Mouse (Mus musculus) C2C12 (cell line): Measurements from ENCODE around the gene Csf2rb.

Source experiments
- CEBPB ChIP-seq: IDR thresholded peaks from one replicate; pipeline ENCODE4 v1.6.1; 2011; ENCODE audit warnings: low read depth, mild to moderate bottlenecking, control low read depth, moderate library complexity
- CTCF ChIP-seq: IDR thresholded peaks from one replicate; pipeline ENCODE4 v1.5.1; 2011; ENCODE audit not compliant: control insufficient read depth, insufficient read depth, insufficient read length
- FOSL1 ChIP-seq: IDR thresholded peaks from one replicate; pipeline ENCODE4 v1.8.0; 2011; ENCODE audit warnings: mild to moderate bottlenecking, low read length; ENCODE audit not compliant: poor library complexity, insufficient read depth, severe bottlenecking
- MAX ChIP-seq: IDR thresholded peaks from one replicate; pipeline ENCODE4 v1.6.1; 2011; ENCODE audit warnings: mild to moderate bottlenecking, control low read depth
- MYOD1 ChIP-seq: IDR thresholded peaks from one replicate; pipeline ENCODE4 v1.6.1; 2011; ENCODE audit warnings: low read depth; ENCODE audit not compliant: control insufficient read depth, insufficient read length
- MYOG ChIP-seq: IDR thresholded peaks from one replicate; pipeline ENCODE4 v1.6.1; 2011; ENCODE audit not compliant: control insufficient read depth, insufficient read length; ENCODE audit errors: extremely low read depth
- USF1 ChIP-seq: IDR thresholded peaks from one replicate; pipeline ENCODE4 v1.6.1; 2011; ENCODE audit warnings: low read depth, mild to moderate bottlenecking, control low read depth, moderate library complexity

DNA sequence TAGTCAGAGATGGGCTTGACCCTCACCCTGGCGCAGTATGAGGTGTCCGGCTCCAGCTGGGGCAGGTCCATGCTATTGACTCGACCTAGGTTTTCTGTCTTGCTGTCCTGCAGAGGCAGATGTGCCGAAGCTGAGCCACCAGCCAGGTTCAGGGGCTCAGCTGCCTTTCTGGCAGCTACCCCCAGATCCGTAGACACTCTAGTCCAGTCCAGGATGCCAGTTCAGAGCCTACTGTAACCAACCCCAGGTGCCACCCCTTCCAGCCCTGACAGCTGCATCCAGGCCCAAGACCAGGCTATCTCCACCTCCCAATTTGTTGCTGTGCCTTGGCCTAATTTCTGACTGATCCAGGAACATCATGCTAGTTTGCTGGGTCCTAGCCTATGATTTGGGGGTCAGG lies 37.6 kb upstream of the Csf2rb start:
- TF ChIP-seq CTCF: no peak
- TF ChIP-seq MAX: no peak
- TF ChIP-seq MYOD1: no peak
- no peak for TF ChIP-seq USF1
- TF ChIP-seq FOSL1: no peak
- no peak for TF ChIP-seq CEBPB
- TF ChIP-seq MYOG: no peak
